9 mouse cellular contexts compared by ENCODE assay signal in genomic region chr13:28419950-28420381, GRCm38 (mm10).
DNase-seq lines count a peak whose midpoint lies in the region; ATAC-seq and TF ChIP-seq lines count a peak whose summit lies in the region.
"Had no signal": no experiment of that assay in that cellular context is flagged by ENCODE, and none has a peak within 500 bp of the region (broad histone marks: within the 10 kb centered on the region; RNA-seq: fewer than 3 reads in every experiment).

No protein-coding gene starts in this region.

- TF ChIP-seq CTCF in cortical plate, adult 2 months (IDR thresholded peaks at IDR 0.05; ENCODE audit: extremely low read depth, insufficient read depth, low read length), result peak; percentile 38

- no peak overlapping the region for H3K9ac ChIP-seq in kidney, embryonic 14.5 days (ENCODE audit: low read depth, low read length)
- no peak overlapping the region for H3K9ac ChIP-seq in kidney, embryonic 15.5 days
- peak overlapping the region; percentile 48; the same call in 1 of the 2 replicates for H3K9ac ChIP-seq in limb, embryonic 13.5 days

- peak; percentile 91 for TF ChIP-seq POLR2A in cortical plate, adult 2 months (IDR thresholded peaks at IDR 0.05; ENCODE audit: extremely low read depth, insufficient read depth, low read length)

- H3K9me3 ChIP-seq in kidney, embryonic 14.5 days (ENCODE audit: control insufficient read depth, low read length), result no peaks in the 10 kb centered on the region
- no peaks in the 10 kb centered on the region for H3K9me3 ChIP-seq in kidney, embryonic 15.5 days (replicated peaks)
- no peaks in the 10 kb centered on the region for H3K9me3 ChIP-seq in limb, embryonic 13.5 days
- H3K9me3 ChIP-seq: G1E had no signal

- 50% methylated on average over 16 of the region's 16 CpGs for WGBS in kidney, embryonic 14.5 days
- WGBS in kidney, embryonic 15.5 days, result 44% methylated on average over 16 of the region's 16 CpGs
- WGBS in limb, embryonic 13.5 days, result 48% methylated on average over 16 of the region's 16 CpGs

- ATAC-seq in kidney, embryonic 14.5 days (ENCODE audit: low FRiP score, low TSS enrichment), result no peak
- ATAC-seq in kidney, embryonic 15.5 days (replicated peaks; ENCODE audit: low FRiP score), result no peak
- no peak for ATAC-seq in limb, embryonic 13.5 days (ENCODE audit: low FRiP score, low read depth)
- 0 out of 2 replicates have a peak, but pooled peaks have one; percentile 43 for ATAC-seq in monocyte, adult 5-6 weeks (replicated peaks; ENCODE audit: insufficient number of reproducible peaks, low FRiP score, low TSS enrichment, poor library complexity, severe bottlenecking)

- H3K4me1 ChIP-seq in kidney, embryonic 14.5 days (ENCODE audit: control insufficient read depth, insufficient read depth, low read length), result peaks cover 51% of the 10 kb centered on the region
- H3K4me1 ChIP-seq in cortical plate, adult 2 months (ENCODE audit: control insufficient read depth, insufficient read depth, low read length), result no peaks in the 10 kb centered on the region; the same call in 1 of the 2 replicates
- H3K4me1 ChIP-seq in kidney, embryonic 15.5 days, result peaks cover 58% of the 10 kb centered on the region
- H3K4me1 ChIP-seq in limb, embryonic 13.5 days, result peaks cover 54% of the 10 kb centered on the region

- peak; percentile 44 for DNase-seq in kidney, adult 18-20 months
- peak; percentile 48 for DNase-seq in heart, adult 8-10 months (ENCODE audit: low spot score)
- peak; percentile 65 to 78 for DNase-seq in thymus, adult 18-20 months

- H3K27me3 ChIP-seq in kidney, embryonic 14.5 days (ENCODE audit: control insufficient read depth, insufficient read depth, low read length), result no peaks in the 10 kb centered on the region
- no peaks in the 10 kb centered on the region for H3K27me3 ChIP-seq in kidney, embryonic 15.5 days
- H3K27me3 ChIP-seq in limb, embryonic 13.5 days, result no peaks in the 10 kb centered on the region

- no peaks in the 10 kb centered on the region for H3K36me3 ChIP-seq in kidney, embryonic 14.5 days (ENCODE audit: control insufficient read depth, insufficient read depth, low read length)
- no peaks in the 10 kb centered on the region for H3K36me3 ChIP-seq in kidney, embryonic 15.5 days
- no peaks in the 10 kb centered on the region for H3K36me3 ChIP-seq in limb, embryonic 13.5 days
- H3K36me3 ChIP-seq: G1E had no signal

- H3K4me2 ChIP-seq in kidney, embryonic 14.5 days (replicated peaks; ENCODE audit: low read depth, low read length), result no peak overlapping the region; the same call in 1 of the 2 replicates
- peak overlapping the region; percentile 50 for H3K4me2 ChIP-seq in kidney, embryonic 15.5 days
- H3K4me2 ChIP-seq in limb, embryonic 13.5 days (replicated peaks), result peak overlapping the region; percentile 64

- H3K27ac ChIP-seq in kidney, embryonic 14.5 days (ENCODE audit: low read depth, low read length), result no peak overlapping the region
- H3K27ac ChIP-seq in cortical plate, adult 2 months (ENCODE audit: insufficient read depth, low read length), result no peak overlapping the region
- peak overlapping the region; percentile 15 for H3K27ac ChIP-seq in kidney, embryonic 15.5 days
- no peak overlapping the region for H3K27ac ChIP-seq in limb, embryonic 13.5 days

- H3K4me3 ChIP-seq in kidney, embryonic 14.5 days (ENCODE audit: low read length), result no peak overlapping the region
- H3K4me3 ChIP-seq in cortical plate, adult 2 months (ENCODE audit: insufficient read depth, low read length), result peak overlapping the region; percentile 94
- peak overlapping the region; percentile 14; the same call in 1 of the 2 replicates for H3K4me3 ChIP-seq in kidney, embryonic 15.5 days (replicated peaks)
- H3K4me3 ChIP-seq in limb, embryonic 13.5 days, result peak overlapping the region; percentile 17; the same call in 1 of the 2 replicates
